Mouse (Mus musculus): ENCODE measurements around the gene Mcat.

- no peak for TF ChIP-seq CTCF (IDR thresholded peaks at IDR 0.05; ENCODE audit: insufficient read depth, low read depth, low read length)
- no peak for TF ChIP-seq POLR2A (IDR thresholded peaks at IDR 0.05; ENCODE audit: insufficient read depth, low read depth, low read length)
These were observed 19.3 kb upstream of the Mcat start for GRCm38 (mm10) chr15:83582931-83583330.

Data from olfactory bulb, adult 2 months (tissue).